Mouse (Mus musculus) thymus, adult 18-20 months (tissue): Measurements from ENCODE around the gene Hes3.

Source experiments
- DNase-seq, 2 experiments: peaks; one replicate each; pipeline ENCODE4 v3.0.0; 2022; ENCODE audit warnings: mixed read lengths in 2 of 2

Gene Hes3

GRCm38 (mm10) chr4:152291562-152291961 is at the start of gene Hes3:
TSS of gene Hes3 (minus strand) at chr4:152291662.
- no peak for DNase-seq

DNA sequence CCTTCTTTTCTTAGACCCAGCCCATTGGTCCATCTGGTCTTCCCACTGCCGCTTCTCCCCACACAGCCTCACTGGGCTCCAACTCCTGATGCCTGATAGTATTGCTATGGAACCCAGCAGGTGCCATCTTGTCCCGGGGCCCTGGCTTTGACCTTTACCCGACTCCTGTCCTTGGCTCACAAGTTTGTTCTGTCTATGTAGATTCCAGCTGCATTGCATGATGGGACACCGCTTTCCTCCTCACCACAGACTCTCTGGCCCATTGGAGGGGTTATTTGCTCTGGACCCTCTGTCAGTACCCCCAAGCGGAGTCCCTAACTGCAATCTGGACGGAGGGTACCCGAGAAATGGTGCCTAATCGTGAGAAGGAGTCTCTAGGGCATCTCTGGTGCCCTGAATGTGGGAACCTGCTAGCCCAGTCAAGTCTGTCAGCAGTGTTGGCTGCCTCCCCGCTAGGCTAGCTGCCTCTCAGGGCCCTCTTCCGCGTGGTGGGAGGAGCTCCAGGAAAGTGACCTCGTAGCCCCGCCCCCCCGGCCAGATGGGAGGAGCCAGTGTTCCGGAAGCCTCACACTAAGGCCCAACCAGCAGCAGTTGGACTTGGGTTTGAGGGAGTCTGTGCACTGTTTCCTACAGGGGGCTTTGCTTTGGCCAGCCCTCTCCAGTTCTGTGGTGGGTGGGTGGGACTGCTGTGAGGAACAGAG is 49.3 kb upstream of the Hes3 start:
- no peak for DNase-seq

DNA sequence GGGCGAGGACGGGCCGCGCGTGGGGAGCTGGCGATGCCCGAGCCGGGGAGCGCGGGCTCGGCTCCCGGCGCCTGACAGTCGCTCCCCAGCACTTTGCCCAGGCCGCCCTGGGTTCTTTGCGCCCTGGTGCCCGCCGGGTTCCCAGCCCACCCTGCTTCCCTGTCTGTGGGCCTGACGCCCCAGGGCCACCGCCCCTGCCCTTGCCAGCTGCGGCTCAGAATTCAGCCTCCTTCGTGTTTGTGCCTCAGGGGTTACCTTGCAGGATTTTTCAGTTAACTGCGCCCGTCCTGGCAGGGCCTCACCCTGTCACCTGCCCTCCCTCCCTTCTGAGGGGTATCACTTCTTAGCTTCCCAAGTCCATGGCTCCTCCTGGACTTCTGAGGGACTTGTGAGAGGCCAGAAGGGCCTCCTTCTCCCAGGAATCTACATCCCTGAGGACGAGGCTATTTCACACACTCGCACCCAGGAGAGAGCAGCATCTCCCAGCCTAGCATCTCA is 47.9 kb upstream of the Hes3 start:
- no peak for DNase-seq

GRCm38 (mm10) chr4:152338419-152339292 is 47.2 kb upstream of the Hes3 start, which contains the start of gene Chd5:
TSS of gene Chd5 (plus strand) at chr4:152338651.
- no peak for DNase-seq

GRCm38 (mm10) chr4:152337772-152338171 is 46.3 kb upstream of the Hes3 start:
- DNase-seq: no peak

DNA sequence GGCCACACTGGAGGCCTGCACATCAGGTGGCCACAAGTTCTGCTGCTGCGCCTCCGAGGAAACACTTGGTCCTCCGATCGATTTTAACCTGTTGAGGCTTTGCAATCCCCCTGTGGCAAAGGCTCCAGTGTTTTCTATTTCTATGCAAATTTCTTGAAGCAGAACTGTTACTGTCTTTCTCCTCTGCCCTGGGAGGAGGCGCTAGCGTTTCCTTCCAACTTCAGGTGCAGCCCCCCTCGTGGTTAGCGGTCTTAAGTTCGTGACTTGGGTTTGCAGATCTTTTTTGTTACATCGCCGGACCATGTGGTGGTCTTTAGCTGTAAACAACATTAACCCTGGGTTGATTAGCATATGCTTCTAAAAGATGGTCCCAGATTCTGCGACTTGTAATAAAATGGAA is 42.1 kb upstream of the Hes3 start:
- no peak for DNase-seq

GRCm38 (mm10) chr4:152332952-152333351 is 41.5 kb upstream of the Hes3 start:
- peak; percentile 22 to 37 for DNase-seq

DNA sequence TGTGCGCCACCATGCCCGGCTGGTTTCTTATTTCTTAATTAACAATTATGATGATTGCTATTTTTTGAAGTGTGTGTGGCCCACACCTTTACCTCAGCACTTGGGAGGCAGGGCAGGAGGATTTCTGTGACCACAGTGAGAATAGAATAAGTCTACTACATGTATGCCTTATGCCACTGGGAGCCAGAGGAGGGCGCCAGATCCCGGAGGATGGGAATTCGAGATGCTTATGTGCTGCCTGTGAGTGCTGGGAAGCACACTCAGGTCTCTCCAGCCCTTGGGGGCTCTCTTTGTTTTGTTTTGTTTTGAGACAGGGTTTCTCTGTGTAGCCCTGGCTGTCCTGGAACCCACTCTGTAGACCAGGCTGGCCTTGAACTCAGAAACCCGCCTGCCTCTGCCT is 37.2 kb upstream of the Hes3 start:
- no peak for DNase-seq

- no peak for DNase-seq
Measured at GRCm38 (mm10) chr4:152326543-152326942, 35.1 kb upstream of the Hes3 start.

- DNase-seq: peak; percentile 88 to 93
Measured at GRCm38 (mm10) chr4:152325574-152326411, 34.3 kb upstream of the Hes3 start, which contains the start of gene Rpl22. TSS of gene Rpl22 (plus strand) at chr4:152325742.

DNA sequence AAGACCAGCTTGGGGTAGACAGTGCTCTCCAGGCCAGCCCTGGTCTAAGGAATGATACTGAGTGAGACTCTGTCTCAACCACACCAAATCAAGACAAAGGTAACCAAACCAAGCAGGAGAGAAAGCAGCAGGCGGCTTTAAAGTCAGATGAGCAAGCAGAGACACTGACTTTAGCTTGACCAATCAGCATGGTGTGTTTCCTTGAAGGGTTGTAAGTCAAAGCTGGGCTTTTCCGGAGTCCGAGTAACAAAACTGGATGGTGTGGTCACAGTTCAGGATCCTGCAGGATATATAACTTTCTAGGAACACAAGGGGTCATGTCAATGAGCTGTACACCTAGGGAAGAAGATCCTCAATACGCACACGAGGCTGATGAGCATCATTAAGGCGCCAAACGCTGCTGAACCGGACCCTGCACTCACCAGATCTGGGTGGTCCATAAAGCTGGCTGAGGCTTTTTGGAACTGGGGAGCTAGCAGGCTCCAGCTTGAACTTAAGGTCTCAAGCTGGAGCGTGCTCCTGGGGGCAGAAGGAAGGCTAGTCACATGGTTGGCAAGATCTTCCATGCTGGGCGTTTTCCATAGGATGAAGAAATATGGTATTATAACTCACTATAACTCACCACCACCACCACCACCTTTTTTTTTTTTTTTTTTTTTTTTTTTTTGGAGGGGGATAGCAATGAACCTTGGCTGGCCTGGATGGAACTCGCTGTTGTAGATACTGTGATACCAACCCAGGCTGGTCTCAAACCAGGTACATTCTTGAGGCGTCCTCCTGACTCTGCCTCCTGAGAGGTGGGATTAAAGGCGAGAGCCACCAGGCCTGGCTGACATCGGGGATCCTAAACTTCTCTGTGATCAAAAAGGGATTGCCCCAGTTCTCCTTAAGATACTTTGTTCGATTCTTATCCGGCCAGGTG is 33.4 kb upstream of the Hes3 start:
- no peak for DNase-seq

- no peak for DNase-seq
Measured at GRCm38 (mm10) chr4:152321464-152321863, 30.0 kb upstream of the Hes3 start.

DNA sequence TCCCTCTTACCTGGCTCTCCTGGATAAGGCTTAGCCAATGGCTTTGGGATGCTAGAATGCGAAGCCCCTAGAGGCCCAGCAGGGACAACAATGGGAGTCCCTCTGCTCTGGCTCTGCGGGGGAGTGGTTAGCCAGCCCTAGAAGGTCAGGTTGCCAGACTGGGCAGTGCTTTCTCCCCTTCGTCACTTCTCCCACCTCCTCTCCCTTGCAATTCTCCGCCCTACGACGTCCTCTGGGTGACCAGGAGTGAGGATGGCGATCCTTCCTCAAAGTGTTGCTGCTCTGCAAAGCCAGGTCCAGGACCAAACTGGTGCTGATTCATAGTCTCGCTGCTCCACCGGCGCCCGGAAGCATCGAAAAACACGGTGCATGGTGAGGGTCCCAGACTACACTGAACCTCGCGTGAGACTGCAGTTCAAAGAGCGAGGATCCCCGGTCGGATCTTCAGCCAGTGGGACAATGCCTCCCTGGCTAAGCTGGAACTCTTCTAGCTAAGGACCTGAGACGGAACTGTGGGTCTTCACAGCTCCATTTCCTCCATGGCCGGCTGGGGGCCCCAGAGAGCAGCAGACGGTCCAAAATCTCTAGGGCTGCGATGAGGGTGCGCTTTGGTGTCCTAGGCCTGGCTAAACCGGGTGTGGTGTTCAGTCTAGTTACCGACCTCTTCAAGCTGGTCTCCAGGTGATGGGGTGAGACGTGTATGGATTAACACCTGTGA is 27.2 kb upstream of the Hes3 start, which contains the start of gene Rnf207:
TSS of gene Rnf207 (minus strand) at position 477 of the 718 bp plus-strand sequence.
- DNase-seq: no peak

- no peak for DNase-seq
Measured at GRCm38 (mm10) chr4:152317631-152318033, 26.2 kb upstream of the Hes3 start.

DNA sequence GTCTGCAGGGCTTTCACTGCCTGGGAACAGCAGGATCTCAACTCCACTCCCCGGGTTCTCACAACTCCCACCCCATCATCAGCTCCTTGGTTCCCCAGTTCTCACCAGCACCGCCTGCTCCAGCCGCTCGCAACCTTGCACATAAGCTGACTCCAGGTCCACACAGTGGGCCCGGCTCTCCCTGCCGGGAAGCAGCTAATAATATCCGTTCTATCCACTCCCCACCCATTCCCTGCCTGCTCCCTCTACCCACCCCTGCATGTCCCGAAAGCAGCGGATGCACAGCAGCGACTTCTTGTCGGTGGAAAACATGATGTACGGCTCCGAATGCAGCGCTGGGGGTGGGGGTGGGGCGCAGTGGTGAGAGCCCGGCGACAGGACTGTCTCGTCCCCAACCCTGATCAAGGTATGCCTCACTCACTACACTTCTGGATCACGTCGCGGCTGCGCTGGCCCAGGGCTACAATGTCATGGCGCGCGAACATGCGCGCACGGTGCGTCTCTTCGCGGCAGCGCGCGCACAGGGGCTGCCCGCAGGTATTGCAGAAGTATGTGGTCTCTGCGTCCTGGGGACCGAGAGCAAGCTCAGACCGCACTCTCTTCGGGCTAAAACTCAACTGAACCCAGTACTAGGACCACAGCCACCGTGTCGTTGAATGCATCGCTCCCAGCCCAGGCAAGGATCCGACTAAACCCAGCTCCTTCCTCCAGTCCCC is 24.2 kb upstream of the Hes3 start:
- DNase-seq: no peak

GRCm38 (mm10) chr4:152313934-152314333 is 22.5 kb upstream of the Hes3 start:
- no peak for DNase-seq

- DNase-seq: no peak
Measured at GRCm38 (mm10) chr4:152313211-152313632, 21.8 kb upstream of the Hes3 start.

GRCm38 (mm10) chr4:152312186-152312585 is 20.7 kb upstream of the Hes3 start:
- DNase-seq: no peak

- DNase-seq: no peak
Measured at GRCm38 (mm10) chr4:152307542-152307941, 16.1 kb upstream of the Hes3 start.

DNA sequence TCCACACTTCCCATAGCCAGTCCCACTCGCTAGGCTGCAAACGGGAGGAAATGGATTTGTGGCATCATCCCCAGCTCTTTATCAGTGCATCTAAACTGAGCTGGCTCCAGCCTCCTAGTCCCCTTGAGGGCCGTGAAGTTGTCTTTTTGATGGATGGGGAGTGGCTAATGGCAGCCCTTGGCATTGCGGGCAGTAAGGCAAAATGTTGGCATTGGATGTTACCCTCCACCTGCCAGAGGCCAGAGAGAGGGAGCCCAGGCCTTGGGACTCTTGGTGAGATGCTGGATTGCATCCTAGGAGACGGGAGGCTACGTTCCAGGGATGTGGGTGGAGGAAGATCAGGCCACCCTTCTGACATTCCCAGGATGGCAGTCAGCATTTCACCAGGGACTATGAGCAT is 14.5 kb upstream of the Hes3 start:
- no peak for DNase-seq
